Mouse (Mus musculus) myocyte (in vitro differentiated cells): ENCODE measurements around the gene AW549877.
A peak's percentile ranks its signal among the peaks of the same experiment; 100 is the strongest.

Experiments
- CEBPB ChIP-seq: IDR thresholded peaks from 2 replicates; pipeline ENCODE4 v1.6.1; 2011; ENCODE audit warnings: mild to moderate bottlenecking, moderate library complexity; ENCODE audit not compliant: poor library complexity, insufficient read depth, severe bottlenecking
- MAX ChIP-seq: IDR thresholded peaks from one replicate; pipeline ENCODE4 v1.6.1; 2011; ENCODE audit warnings: low read depth, mild to moderate bottlenecking, control low read depth
- MYOD1 ChIP-seq, 3 experiments: IDR thresholded peaks; one replicate each; pipeline ENCODE4 v1.6.1; 2011; ENCODE audit warnings: control low read depth in 2 of 3, low read depth in 2 of 3, mild to moderate bottlenecking in 2 of 3, moderate library complexity in 1 of 3; ENCODE audit not compliant: insufficient read length in 2 of 3, control insufficient read depth in 1 of 3
- POLR2A ChIP-seq: IDR thresholded peaks from one replicate; pipeline ENCODE4 v1.6.1; 2011; ENCODE audit warnings: low read depth, mild to moderate bottlenecking, control low read depth, moderate library complexity; ENCODE audit not compliant: insufficient read length
- SRF ChIP-seq: IDR thresholded peaks from one replicate; pipeline ENCODE4 v1.6.1; 2011; ENCODE audit warnings: low read depth; ENCODE audit not compliant: control insufficient read depth, insufficient read length

- TF ChIP-seq POLR2A = no peak
- peak; percentile 63; the same call in 1 of the 2 replicates for TF ChIP-seq CEBPB
- TF ChIP-seq MAX = no peak
- TF ChIP-seq SRF = no peak
- TF ChIP-seq MYOD1 (IDR thresholded peaks at IDR 0.05; ENCODE audit: control insufficient read depth in 1 of 3, insufficient read length in 2 of 3, low read depth in 2 of 3) = no peak
Observed at GRCm38 (mm10) chr15:4000536-4000935, 5.0 kb upstream of the AW549877 start.
